Mouse (Mus musculus) CD4-positive naive resting alpha-beta T cell, adult 76 days (primary cell): ENCODE data around the gene Myl10. TPM values are rescaled to one million over a fixed set of nuclear protein-coding genes. Genes with fewer than 3 reads are reported as not detected.

ENCODE experiments used
- total RNA-seq: library from RNA; stranded (reverse); gene quantifications from one replicate; pipeline ENCODE4 v1.2.4, GENCODE M21; 2023

The Myl10 gene
- total RNA-seq, result not detected

DNA sequence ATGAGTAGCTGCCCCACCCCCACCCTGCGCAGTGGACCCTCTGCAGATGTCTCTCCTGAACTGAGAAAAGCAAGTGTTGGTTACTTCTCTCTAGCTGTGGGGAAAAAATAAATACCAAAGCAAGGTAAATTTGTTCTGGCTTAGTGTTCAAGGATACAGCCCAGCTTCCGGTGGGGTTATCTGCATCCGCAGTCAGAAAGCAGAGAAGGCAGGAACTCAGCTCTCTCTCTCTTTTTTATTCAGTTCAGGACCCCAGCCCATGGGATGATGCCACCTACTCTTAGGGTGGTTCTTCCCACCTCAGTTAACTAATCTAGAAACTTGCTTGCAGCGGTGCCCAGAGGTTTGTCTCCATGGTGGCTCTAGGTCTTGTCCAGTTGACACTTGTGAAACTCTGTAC is at the start of gene Myl10:
Gene Myl10, plus strand, starts transcription at position 363 of the 400 bp plus-strand sequence.

Other genes starting within 250 kb of the Myl10 start
- gene Cux1, start 125.7 kb upstream of the Myl10 start, total RNA-seq, result 83.7 TPM
- not detected for gene Col26a1, start 190.1 kb downstream of the Myl10 start, total RNA-seq
- 2.6 TPM for gene Ift22, start 215.0 kb downstream of the Myl10 start, total RNA-seq